In genomic region chr19:43894070-43894469, GRCm38 (mm10) we compare ENCODE assay signal across 12 mouse cellular contexts. TPM values are rescaled to one million over a fixed set of nuclear protein-coding genes. Genes with fewer than 3 reads are reported as not detected.
DNase-seq lines count a peak whose midpoint lies in the region; ATAC-seq and TF ChIP-seq lines count a peak whose summit lies in the region.
"Had no signal": no experiment of that assay in that cellular context is flagged by ENCODE, and none has a peak within 500 bp of the region (broad histone marks: within the 10 kb centered on the region; RNA-seq: fewer than 3 reads in every experiment).

No protein-coding gene starts in this region.

- no peak for ATAC-seq in forebrain, embryonic 14.5 days
- no peak for ATAC-seq in neural tube, embryonic 15.5 days (ENCODE audit: low FRiP score)
- ATAC-seq in stomach, postnatal 0 days (ENCODE audit: low FRiP score, low TSS enrichment) = no peak
- ATAC-seq: lung, postnatal 0 days had no signal

- H3K9me3 ChIP-seq in forebrain, embryonic 10.5 days = no peaks in the 10 kb centered on the region
- H3K9me3 ChIP-seq in forebrain, embryonic 14.5 days (replicated peaks; ENCODE audit: control insufficient read depth, low read length) = no peaks in the 10 kb centered on the region
- H3K9me3 ChIP-seq in neural tube, embryonic 15.5 days (replicated peaks) = no peaks in the 10 kb centered on the region
- H3K9me3 ChIP-seq in limb, embryonic 10.5 days (replicated peaks) = no peaks in the 10 kb centered on the region
- H3K9me3 ChIP-seq in stomach, postnatal 0 days (ENCODE audit: control insufficient read depth, low read length) = no peaks in the 10 kb centered on the region
- H3K9me3 ChIP-seq: embryonic facial prominence, embryonic 15.5 days had no signal

- TF ChIP-seq CTCF in stomach, postnatal 0 days (IDR thresholded peaks at IDR 0.05; ENCODE audit: low read depth) = no peak

- no peak for TF ChIP-seq EP300 in stomach, postnatal 0 days (optimal IDR thresholded peaks at IDR 0.05)

- peak overlapping the region; percentile 10; the same call in 1 of the 2 replicates for H3K4me3 ChIP-seq in forebrain, embryonic 10.5 days
- no peak overlapping the region for H3K4me3 ChIP-seq in forebrain, embryonic 14.5 days (ENCODE audit: low read depth, low read length)
- no peak overlapping the region for H3K4me3 ChIP-seq in neural tube, embryonic 15.5 days (replicated peaks)
- H3K4me3 ChIP-seq in limb, embryonic 10.5 days = peak overlapping the region; percentile 22; the same call in 1 of the 2 replicates
- no peak overlapping the region for H3K4me3 ChIP-seq in stomach, postnatal 0 days (ENCODE audit: low read depth, low read length)
- H3K4me3 ChIP-seq: embryonic facial prominence, embryonic 15.5 days had no signal

- H3K36me3 ChIP-seq in forebrain, embryonic 10.5 days (replicated peaks) = no peaks in the 10 kb centered on the region
- H3K36me3 ChIP-seq in forebrain, embryonic 14.5 days (ENCODE audit: control insufficient read depth, insufficient read depth, low read length) = no peaks in the 10 kb centered on the region
- no peaks in the 10 kb centered on the region for H3K36me3 ChIP-seq in neural tube, embryonic 15.5 days
- peaks cover 4% of the 10 kb centered on the region; the same call in 1 of the 2 replicates for H3K36me3 ChIP-seq in limb, embryonic 10.5 days
- H3K36me3 ChIP-seq in stomach, postnatal 0 days (ENCODE audit: control insufficient read depth, insufficient read depth, low read length) = no peaks in the 10 kb centered on the region
- H3K36me3 ChIP-seq: embryonic facial prominence, embryonic 15.5 days had no signal

- 15% methylated on average over 7 of the region's 7 CpGs for WGBS in forebrain, embryonic 10.5 days
- 8% methylated on average over 7 of the region's 7 CpGs for WGBS in forebrain, embryonic 14.5 days
- WGBS in neural tube, embryonic 15.5 days = 13% methylated on average over 7 of the region's 7 CpGs
- WGBS in limb, embryonic 10.5 days = 8% methylated on average over 7 of the region's 7 CpGs
- WGBS in stomach, postnatal 0 days = 15% methylated on average over 7 of the region's 7 CpGs

- H3K4me2 ChIP-seq in forebrain, embryonic 14.5 days (ENCODE audit: low read length) = no peak overlapping the region
- H3K4me2 ChIP-seq in neural tube, embryonic 15.5 days = no peak overlapping the region
- peak overlapping the region; percentile 2; the same call in 1 of the 2 replicates for H3K4me2 ChIP-seq in stomach, postnatal 0 days (replicated peaks; ENCODE audit: low read depth)
- H3K4me2 ChIP-seq: embryonic facial prominence, embryonic 15.5 days had no signal

- H3K27me3 ChIP-seq in forebrain, embryonic 10.5 days (ENCODE audit: poor library complexity, severe bottlenecking) = no peaks in the 10 kb centered on the region
- H3K27me3 ChIP-seq in forebrain, embryonic 14.5 days (replicated peaks; ENCODE audit: control insufficient read depth, insufficient read depth, low read length) = no peaks in the 10 kb centered on the region
- H3K27me3 ChIP-seq in neural tube, embryonic 15.5 days (replicated peaks) = no peaks in the 10 kb centered on the region
- H3K27me3 ChIP-seq in limb, embryonic 10.5 days (ENCODE audit: low read depth, poor library complexity, severe bottlenecking) = no peaks in the 10 kb centered on the region
- H3K27me3 ChIP-seq in stomach, postnatal 0 days (ENCODE audit: control insufficient read depth, insufficient read depth, low read length) = no peaks in the 10 kb centered on the region
- H3K27me3 ChIP-seq: embryonic facial prominence, embryonic 15.5 days had no signal

- no peak overlapping the region for H3K9ac ChIP-seq in forebrain, embryonic 14.5 days (ENCODE audit: low read length)
- no peak overlapping the region for H3K9ac ChIP-seq in neural tube, embryonic 15.5 days (replicated peaks)
- no peak overlapping the region for H3K9ac ChIP-seq in stomach, postnatal 0 days (ENCODE audit: low read length)
- H3K9ac ChIP-seq: embryonic facial prominence, embryonic 15.5 days had no signal

- H3K27ac ChIP-seq in forebrain, embryonic 10.5 days = peak overlapping the region; percentile 48
- H3K27ac ChIP-seq in forebrain, embryonic 14.5 days (ENCODE audit: low read depth, low read length) = no peak overlapping the region
- H3K27ac ChIP-seq in neural tube, embryonic 15.5 days (replicated peaks) = no peak overlapping the region
- H3K27ac ChIP-seq in limb, embryonic 10.5 days = peak overlapping the region; percentile 42; the same call in 1 of the 2 replicates
- H3K27ac ChIP-seq in stomach, postnatal 0 days (replicated peaks) = peak overlapping the region; percentile 56; the same call in 1 of the 2 replicates
- H3K27ac ChIP-seq: embryonic facial prominence, embryonic 15.5 days had no signal

- DNase-seq in forebrain, embryonic 10.5 days (ENCODE audit: extremely low spot score, low spot score) = no peak
- no peak for DNase-seq in forebrain, embryonic 14.5 days (ENCODE audit: low spot score)
- DNase-seq in neural tube, embryonic 10.5 days (ENCODE audit: extremely low spot score, low spot score) = peak; percentile 31
- no peak for DNase-seq in limb, embryonic 10.5 days (ENCODE audit: low spot score)
- peak; percentile 47 for DNase-seq in stomach, postnatal 0 days (ENCODE audit: low spot score)
- no peak for DNase-seq in left cerebral cortex, adult 11 months (ENCODE audit: low spot score)
- no peak for DNase-seq in adrenal gland, postnatal 14 days
- DNase-seq: layer of hippocampus, adult 9-11 months; retina, postnatal 1 day had no signal

- peaks cover 23% of the 10 kb centered on the region for H3K4me1 ChIP-seq in forebrain, embryonic 10.5 days
- no peaks in the 10 kb centered on the region for H3K4me1 ChIP-seq in forebrain, embryonic 14.5 days (ENCODE audit: control insufficient read depth, insufficient read depth, low read length)
- no peaks in the 10 kb centered on the region for H3K4me1 ChIP-seq in neural tube, embryonic 15.5 days
- peaks cover 22% of the 10 kb centered on the region for H3K4me1 ChIP-seq in limb, embryonic 10.5 days
- 0 out of 2 replicates have a peak, but pooled peaks cover 2% of the 10 kb centered on the region for H3K4me1 ChIP-seq in stomach, postnatal 0 days (replicated peaks; ENCODE audit: control insufficient read depth, insufficient read depth)

RNA-seq across cellular contexts. Expression of gene Dnmbp, which starts 45.9 kb away (rescaled TPM):
- 17.6 and 18.4 TPM in 2 replicates for polyA plus RNA-seq in forebrain, embryonic 10.5 days (2016; fragmentation: Nextera tagmentation; extraction: Ambion mirVana)
- polyA plus RNA-seq in forebrain, embryonic 14.5 days (2014; fragmentation: Nextera tagmentation; extraction: Ambion mirVana) = 7.2 and 7.6 TPM in 2 replicates
- 8.0 and 12.7 TPM in 2 replicates for polyA plus RNA-seq in neural tube, embryonic 15.5 days (2015; fragmentation: Nextera tagmentation; extraction: Ambion mirVana)
- 19.4 and 22.0 TPM in 2 replicates for polyA plus RNA-seq in limb, embryonic 10.5 days (2016; fragmentation: Nextera tagmentation; extraction: Ambion mirVana)
- 14.2 and 14.6 TPM in 2 replicates for polyA plus RNA-seq in stomach, postnatal 0 days (2015; fragmentation: Nextera tagmentation; extraction: Ambion mirVana)
- total RNA-seq in adrenal gland, postnatal 14 days (2021) = 14.0 and 15.8 TPM in 2 replicates

Comparison
In these comparisons a context has a peak if more than half of its experiments do, and no peak if none do; other contexts are left out.
1. H3K27ac ChIP-seq: peak in forebrain, embryonic 10.5 days (single experiment), limb, embryonic 10.5 days (single experiment) and stomach, postnatal 0 days (single experiment); none in forebrain, embryonic 14.5 days (single experiment) and neural tube, embryonic 15.5 days (single experiment).
2. H3K4me3 ChIP-seq: peak in forebrain, embryonic 10.5 days (single experiment) and limb, embryonic 10.5 days (single experiment); none in forebrain, embryonic 14.5 days (single experiment), neural tube, embryonic 15.5 days (single experiment) and stomach, postnatal 0 days (single experiment).
3. DNase-seq: peak in neural tube, embryonic 10.5 days (single experiment) and stomach, postnatal 0 days (single experiment); none in forebrain, embryonic 10.5 days (single experiment), forebrain, embryonic 14.5 days (single experiment), limb, embryonic 10.5 days (single experiment), left cerebral cortex, adult 11 months (single experiment) and adrenal gland, postnatal 14 days (single experiment).